Mouse (Mus musculus) kidney, adult 8-10 months (tissue): ENCODE data around the gene Uqcrh.

Source experiments
- DNase-seq, 2 experiments: peaks; one replicate each; pipeline ENCODE4 v3.0.0; 2022

Gene Uqcrh

DNA sequence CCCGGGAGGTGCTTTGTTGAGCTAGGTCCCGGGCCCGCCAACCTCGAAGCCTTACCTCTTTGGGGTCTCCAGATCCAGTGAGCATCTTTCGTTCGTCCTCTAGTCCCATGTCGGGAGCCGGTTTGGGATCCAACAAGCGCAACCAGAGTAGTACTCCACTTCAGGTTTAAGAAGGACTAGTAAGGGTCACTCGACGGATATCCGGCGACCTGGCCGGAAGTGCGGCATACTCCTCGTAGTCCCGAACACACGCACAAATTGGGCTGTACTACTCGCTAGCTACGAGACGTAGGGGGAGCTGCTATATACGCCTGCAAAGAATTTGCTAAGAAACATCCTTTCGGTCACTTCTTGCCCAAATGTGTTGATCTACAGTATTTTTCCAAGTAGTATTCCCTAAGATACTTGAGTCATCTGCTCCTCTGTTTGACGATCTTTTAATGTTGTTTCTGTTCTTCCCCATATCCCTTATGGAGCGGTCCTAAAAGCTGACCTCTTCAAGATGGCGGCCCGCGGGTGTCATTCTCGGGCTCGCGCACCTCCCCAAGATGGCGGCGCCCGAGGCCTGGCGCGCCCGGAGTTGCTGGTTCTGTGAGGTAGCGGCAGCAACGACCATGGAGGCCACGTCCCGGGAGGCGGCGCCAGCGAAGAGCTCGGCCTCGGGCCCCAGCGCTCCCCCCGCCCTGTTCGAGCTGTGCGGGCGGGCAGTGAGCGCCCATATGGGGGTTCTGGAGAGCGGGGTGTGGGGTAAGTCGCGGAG, at the start of gene Uqcrh, which contains the start of gene Lrrc41:
Gene Uqcrh, minus strand, starts transcription at position 211 of the 760 bp plus-strand sequence.
Gene Lrrc41, plus strand, starts transcription at position 409 of the 760 bp plus-strand sequence.
- DNase-seq = peak; percentile 94 to 96

DNA sequence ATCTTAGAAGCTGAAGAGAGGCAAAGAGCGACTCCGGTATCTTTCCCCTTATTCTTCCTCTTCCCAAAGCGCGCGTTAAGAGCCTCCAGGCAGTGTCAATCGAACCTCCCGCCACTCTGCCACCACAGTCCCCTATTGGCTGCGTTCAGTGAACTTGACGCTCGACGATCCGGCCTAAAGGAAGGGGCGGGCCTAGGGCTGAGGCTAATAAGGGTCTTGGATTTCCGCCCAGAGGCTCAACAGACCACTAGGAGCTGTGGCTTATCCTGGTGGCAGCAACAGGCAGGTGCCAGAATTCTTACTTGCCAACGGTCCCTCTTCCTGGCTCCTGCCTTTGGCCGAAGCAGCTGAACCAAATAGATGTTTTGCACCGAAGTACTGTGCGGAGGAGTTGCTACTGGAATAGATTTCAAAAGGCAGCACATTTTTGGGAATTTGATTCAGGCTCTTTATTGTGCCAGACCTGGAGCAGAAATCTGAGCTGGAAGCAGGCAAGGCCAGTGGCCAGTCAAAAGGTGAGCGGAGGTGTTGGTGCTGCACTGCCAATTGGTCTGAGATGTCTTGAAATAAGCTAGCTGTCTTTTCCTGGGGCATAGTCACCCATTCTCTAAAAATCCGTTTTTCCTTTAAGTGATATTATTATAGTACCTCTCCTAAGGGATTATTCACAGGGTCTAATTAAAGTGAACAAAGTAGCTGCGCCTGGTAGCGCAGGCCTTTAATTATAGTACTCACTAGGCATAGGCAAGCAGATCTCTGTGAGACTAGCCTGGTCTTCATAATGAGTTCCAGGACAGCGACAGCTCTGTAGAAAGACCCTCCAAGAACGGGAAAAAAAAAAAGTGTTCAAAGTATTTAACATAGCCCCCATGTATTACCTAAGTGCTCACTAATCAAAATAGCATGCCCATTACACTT, 49.0 kb upstream of the Uqcrh start, which contains the start of the genes Rad54l and Pomgnt1:
Gene Rad54l, minus strand, starts transcription at position 89 of the 918 bp plus-strand sequence.
Gene Pomgnt1, plus strand, starts transcription at position 239 of the 918 bp plus-strand sequence.
- DNase-seq = peak; percentile 77 to 81

DNA sequence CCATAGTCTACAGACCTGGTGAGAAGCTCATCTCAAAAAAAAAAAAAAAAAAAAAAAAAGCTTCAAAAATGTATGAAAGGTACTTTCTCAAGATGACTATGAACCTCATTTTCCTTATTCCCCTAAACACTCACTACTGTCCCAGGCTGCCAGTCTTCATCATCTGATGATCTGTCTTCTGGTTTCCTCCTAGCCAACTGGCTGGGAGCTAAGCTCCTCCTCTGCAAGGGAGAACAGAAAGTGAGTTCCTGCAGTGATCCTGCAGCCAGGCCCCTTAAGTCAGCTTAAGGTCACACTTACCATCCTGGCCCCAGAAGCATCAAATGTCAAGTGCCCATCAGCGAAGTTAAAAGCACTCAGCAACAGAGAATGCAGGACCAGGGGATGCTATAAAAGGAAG, 47.9 kb upstream of the Uqcrh start:
- no peak for DNase-seq

DNA sequence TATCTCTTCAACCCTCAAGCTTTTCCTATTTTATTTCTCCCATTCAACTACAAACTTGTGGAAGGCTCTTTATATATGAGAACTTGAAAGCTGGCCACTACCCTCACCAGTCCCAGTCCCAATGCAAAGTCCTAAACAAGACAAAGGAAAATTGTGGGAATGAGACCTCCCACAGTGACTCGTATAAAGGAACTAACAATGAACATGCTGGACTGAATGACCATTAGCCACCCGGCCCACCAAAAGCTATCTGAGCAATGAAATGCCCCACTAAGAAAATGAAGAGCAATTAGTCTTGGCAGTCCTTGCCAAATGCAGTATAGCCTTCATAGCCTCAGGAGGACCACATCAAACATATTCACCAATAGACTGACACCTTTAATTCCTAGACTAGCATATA, 36.6 kb upstream of the Uqcrh start:
- DNase-seq = no peak

DNA sequence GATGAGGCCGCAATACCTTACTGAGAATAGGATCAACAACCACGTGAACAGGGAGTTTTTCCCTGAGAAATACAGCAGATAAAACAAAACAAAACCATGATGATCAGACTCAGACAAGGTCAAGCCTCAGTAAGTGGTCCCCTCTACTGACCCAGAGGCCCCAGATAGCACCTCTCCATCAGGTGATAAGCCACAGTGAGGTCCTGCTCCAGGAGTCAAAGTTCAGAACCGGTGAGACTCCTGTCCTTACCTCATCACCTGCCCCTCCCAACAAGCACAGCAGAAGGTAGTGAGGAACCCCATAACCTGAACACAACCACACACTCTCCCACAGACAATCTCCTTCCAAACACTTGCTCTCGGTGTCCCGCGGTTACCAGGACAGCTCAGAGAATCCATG, 35.8 kb upstream of the Uqcrh start:
- DNase-seq = no peak

DNA sequence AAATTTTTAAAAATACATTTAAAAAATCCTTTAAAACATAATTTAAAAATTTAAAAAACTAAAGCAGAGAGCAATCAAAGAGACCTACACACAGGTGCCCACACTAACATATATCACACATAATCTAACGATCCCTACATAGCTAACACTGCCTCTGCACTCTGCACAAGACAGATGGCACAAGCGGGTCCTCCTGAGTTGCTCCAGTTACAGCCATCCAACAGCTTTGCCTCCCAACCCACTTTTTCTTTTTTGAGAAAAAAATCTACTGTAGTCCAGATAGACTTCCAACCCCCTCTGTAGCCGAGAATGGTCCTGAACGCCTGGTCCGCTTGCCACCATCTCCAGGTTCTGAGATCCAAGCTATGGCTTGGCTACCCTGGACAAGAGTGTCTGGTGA, 30.4 kb upstream of the Uqcrh start:
- DNase-seq = no peak

DNA sequence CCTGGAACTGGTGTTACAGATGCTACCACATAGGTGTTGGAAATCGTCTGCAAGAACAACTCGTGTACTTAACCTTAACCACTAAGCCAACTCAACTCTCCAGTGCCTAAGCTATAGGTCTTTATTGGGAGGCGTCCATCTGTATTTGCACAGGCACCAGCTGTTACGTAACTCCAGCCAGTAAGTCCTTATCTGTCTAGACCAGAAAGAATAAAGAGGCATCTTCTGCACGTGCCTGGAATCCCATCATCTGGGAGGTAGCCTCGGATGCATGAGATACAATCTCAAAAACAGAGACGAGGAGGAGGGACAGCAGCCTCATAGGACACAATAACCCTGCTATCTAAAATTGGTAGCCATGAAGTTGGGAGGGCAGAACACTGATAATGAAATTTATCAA, 26.1 kb upstream of the Uqcrh start:
- DNase-seq = no peak

DNA sequence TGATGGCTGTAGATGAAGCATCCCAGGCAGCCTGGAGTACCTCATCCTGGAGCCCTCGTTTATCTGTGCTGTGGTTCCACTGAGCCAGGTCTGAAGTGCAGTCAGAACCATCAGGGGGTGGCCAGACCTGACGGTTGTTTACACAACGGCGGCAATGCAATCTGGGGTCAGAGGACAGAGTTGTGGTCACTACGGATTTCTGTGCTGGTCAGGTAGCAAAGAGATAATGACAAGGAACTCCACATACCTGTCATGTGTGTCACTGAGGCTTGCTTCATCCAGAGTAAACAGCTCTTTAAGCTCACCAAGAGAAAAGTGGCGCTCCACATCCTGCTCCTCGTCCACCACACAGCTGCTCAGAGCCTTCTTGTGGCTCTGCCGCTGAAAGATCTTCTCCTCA, 22.3 kb upstream of the Uqcrh start:
- DNase-seq = no peak

DNA sequence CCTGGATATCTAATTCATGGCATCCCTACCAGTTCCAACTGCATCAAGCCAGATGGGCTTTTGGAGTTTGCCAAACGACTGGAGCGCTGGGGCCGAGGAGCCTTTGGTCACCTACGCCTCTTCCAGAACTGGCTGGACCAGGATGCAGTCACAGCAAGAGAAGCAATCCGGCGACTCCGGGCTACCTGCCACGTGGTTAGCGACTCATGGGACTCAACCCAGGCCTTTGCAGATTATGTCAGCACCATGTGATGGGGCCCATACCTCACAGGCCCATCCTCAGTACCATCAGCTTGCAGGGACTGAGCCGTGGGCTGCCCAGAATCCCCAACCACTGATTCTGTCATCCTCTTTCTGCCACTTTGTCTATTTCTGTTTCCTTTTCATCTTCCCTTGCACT, 21.4 kb upstream of the Uqcrh start:
- no peak for DNase-seq

DNA sequence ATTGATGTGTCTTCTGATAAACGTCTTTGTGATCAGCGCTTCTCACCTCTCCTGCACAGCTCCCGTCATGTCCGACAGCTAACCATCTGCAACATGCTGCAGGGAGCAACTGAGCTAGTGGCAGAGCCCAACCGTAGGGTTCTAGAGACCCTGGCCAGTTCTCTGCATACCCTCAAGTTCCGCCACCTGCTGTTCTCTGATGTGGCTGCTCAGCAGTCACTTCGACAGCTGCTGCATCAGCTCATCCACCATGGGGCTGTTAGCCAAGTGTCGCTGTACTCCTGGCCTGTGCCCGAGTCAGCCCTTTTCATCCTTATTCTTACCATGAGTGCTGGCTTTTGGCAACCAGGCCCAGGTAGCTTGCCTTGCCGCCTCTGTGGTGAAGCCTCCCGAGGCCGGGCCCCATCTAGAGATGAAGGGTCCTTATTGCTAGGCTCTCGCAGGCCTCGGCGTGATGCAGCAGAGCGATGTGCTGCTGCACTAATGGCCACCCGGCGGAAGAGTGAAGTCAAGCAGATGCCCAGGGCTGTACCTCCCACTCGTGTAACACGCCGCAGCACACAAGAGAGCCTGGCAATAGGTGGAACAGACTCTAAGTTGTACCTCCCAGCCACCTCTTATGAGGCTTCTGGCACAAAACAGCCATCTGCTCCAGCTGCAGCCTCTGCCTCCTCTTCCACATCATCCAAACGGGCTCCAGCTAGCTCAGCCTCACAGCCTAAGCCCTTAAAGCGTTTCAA, 13.8 kb upstream of the Uqcrh start:
- DNase-seq = no peak

DNA sequence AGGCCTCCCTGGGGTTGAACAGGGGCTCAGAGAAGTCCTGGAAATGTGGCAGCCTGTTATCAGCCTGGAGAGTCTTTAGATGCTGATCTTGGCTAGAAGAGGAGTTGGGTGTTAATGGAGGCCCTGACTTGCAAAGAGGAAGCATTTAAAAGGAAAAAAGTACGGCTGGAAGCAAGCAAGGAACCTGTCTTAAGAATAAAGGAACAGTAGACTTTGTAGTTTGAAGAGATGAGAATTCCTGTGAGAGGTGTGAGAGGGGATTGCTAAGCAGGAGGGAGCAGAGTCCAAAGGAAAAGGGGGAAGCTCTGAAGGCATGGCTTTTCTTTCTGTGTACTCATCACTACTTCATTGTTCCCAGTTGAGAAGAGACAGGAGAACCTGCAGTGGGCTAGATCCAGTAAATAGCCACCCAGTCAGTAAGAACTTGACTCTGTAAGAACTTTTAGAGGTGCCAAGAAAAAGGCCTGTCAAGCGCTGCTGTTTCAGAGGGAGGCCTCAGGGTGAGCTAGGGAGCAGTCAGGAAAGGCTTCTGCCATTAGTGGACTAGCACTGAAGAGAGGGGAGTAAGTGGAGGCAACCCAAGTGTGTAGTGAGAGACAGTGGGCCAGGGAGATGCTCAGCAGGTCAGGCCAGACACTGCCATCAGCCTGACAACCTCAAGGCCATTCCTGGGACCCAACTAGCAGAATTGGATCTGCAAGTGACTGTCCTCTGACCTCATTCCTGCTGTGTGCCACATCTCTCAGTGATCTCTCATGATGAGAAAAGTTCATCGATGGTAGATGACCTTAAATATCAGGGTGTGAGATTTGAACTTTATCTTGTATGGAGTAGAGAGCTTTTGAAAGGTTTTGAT, 2.6 kb upstream of the Uqcrh start:
- peak in 1 of 2 experiments; percentile 17 for DNase-seq

DNA sequence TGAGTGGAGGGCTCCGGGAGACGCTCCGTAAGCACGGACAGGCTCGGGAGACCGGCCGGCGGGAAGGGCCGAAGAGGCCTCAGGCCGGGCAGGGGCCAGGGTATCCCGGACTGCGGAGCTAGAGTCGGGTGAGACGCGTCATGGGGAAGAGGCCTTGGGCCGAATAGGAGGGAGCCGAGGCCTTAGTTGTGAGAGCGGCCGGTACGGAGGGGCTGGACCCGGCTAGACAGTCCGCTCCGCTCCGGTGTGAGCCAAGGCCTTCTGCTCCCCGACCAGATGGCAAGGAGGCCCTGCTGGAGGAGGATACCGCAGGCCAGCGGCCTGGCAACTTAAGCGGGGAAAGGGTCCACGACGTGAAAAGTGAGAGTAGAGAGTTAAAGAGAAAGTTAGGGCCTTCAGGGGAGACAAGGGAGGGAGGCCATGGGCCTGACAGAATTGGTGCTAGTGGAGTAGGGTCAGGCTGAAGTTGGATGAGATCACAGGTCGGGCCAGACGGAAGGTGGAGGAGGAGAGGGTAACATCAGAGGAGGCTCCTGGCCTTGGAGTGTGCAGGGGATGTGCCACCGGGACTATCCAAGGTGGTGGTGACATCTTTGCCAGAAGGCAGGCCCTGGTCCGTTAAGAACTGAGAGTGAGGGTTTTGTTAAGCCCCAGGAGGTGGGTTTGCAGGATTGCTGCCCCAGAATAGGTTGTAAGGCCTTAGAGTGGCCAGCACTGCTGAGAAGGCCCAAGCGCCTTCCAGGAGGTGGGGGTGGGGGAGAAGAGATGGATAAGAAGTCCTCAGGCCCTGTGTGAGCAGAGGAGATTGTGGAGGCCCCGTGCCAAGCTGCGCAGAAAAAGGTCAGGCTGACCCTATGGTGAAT, 1.7 kb upstream of the Uqcrh start:
- peak; percentile 17 to 42 for DNase-seq

DNA sequence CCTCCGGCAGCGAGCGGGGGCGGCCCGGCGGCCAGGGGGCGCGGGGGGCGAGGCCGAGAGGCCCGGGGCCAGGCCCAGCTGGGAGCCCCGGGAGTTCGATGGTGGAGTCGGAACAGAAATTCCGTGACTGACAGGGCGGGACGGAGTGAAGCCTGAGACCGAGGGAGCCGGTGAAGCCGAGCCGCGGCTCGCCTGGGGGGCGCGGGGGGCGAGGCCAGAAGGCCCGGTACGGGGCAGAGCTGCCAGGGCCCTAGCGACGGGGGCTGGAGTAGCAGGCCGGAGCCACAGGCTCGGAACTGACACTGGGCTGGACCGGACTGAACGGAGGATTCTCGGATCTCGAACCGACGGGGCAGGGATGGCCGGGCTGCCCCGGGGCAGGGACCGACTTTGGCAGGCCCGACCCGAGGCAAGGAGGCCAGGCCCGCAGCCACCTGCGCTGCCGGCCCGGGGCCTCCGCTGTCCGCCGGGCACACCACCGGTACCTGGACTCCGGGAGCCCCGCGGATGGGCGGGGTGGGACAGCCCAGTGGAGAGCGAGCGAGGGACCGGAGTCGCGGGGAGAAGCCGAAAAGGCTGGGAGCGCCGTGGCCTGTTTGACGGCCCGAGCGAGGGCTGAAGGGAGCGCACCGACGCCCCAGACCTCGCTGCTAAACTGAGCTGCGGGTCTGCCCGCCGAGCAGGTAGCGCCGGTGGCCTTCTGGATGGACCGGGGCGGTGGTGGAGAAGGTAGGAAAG, 929 bp upstream of the Uqcrh start:
- peak; percentile 57 to 73 for DNase-seq

DNA sequence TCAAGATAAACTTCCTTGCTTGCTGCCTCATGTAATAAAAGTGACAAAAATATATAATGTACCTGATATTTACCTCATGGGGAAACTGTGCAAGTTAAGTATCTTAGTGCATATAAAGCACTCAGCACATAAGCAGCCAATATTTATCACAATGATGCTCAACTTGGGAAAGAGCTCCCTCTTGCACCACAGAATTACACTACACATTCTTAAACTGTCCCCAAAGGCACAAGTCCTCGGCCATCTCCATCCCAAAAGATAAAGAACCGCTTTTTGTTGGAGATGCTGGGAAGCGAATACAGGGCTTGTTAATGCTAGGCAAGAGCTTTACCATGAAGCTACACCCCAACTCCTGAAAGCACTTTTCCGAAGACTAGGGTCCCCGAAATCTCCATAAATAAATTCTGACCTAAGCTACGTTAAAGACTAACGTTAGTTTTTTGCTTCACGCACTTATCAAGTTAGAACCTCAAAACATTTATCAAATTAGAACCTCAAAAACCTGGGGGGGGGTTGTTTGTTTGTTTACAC, 661 bp downstream of the Uqcrh start:
- DNase-seq = peak in 1 of 2 experiments; percentile 19

DNA sequence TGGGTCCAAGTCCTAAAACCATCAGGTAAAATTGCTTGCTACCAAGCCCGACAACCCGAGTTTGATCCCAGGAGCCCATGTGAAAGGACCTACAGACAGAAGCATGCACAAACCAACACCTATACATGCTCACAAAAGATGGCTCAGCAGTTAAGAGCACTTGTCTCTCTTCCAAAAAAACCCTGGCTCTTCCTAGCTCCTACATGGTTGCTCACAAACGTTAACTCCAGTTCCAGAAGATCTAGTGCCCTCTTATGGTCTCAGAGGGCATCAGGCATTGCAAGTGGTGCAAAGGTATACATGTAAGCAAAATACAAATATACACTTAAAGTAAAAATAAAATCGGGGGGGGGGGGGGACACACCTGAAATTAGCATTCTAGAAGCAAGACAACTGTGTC, 1.7 kb downstream of the Uqcrh start:
- peak in 1 of 2 experiments; percentile 23 for DNase-seq

DNA sequence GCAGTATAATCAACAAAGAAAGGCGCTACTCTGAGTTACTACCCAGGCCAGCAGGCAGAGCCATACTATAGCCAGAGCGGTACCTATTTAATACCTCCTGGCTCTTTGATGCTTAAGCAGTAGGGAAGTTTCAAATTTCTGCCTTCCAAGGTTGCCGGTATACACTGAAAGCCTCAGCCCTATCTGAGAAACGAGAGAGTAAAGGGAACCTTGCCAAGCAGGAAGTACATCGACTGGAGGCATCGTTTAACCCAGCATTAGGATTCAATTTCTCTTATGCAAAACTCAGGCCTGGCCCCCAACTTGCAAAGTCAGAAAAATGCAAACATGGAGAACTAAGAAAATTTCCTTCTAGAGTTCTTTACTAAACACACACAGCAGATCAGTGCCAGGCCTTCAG, 4.8 kb downstream of the Uqcrh start:
- DNase-seq = no peak

DNA sequence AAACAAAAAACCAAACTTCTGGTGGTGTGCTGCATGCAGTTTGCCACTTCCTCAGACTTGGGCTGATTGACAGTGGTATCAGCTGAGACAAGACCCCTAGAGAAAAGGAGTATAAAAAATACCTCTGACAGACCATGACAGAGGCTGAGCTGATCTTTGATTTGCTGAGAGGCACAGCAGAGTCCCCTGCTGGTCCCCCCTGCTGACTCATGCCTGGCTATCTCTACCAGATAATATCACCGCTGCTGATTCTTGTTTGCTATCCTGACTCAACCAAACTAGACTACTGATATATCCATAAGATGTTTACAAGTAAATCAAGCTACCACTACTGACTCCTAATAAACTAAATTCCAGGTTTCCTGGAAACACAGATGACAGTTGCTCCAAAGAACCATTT, 11.0 kb downstream of the Uqcrh start:
- DNase-seq = no peak

DNA sequence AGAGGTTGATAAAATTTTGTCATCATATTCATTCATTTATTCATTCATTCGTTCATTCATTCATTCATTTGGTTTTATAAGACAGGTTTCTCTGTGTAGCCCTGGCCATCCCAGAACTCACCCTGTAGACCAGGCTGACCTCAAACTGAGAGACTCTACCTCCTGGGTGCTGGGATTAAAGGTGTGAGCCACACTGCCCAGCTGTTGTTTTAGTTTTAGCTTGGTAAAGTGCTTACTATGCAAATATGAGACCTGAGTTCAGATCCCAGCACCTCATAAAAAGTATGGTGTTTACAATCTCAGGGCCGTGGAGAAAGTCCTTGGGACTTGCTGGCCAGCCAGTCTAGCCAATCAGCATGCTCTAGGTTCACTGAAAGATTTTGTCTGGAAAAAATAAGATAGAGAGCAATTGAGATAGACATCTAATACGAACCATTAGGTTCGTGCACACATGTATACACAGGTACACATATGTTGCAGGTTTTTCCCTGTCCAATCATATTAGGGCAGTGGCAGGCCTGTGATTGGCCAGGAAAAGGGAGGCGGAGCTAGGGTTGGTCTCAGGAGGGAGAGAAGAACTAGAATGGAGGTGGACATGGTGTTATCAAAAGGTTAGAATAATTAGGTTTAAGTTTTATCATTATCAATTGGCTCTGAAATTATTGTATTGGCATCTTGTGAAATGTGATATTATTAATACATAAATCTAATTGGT, 15.7 kb downstream of the Uqcrh start:
- DNase-seq = no peak

DNA sequence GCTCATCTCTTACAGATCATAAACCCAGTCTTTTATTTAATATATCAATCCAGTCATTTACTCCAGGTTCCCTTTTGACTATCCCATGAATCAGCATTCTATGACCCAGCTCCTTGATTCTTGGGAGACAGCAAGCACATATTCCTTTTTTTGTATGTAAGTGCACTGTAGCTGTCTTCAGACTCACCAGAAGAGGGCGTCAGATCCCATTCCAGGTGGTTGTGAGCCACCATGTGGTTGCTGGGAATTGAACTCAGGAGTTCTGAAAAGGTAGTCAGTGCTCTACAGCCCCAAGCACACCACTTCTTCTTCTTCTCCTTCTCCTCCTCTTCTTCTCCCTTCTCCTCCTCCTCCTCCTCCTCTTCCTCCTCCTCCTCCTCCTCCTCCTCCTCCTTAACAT, 17.3 kb downstream of the Uqcrh start:
- no peak for DNase-seq
